Mouse (Mus musculus): ENCODE measurements around the gene Tex12. TPM values are rescaled to one million over a fixed set of nuclear protein-coding genes. Genes with fewer than 3 reads are reported as not detected.

Tex12 gene
- polyA plus RNA-seq (2012; ENCODE audit: low replicate concordance), result not detected in 2 replicates

DNA sequence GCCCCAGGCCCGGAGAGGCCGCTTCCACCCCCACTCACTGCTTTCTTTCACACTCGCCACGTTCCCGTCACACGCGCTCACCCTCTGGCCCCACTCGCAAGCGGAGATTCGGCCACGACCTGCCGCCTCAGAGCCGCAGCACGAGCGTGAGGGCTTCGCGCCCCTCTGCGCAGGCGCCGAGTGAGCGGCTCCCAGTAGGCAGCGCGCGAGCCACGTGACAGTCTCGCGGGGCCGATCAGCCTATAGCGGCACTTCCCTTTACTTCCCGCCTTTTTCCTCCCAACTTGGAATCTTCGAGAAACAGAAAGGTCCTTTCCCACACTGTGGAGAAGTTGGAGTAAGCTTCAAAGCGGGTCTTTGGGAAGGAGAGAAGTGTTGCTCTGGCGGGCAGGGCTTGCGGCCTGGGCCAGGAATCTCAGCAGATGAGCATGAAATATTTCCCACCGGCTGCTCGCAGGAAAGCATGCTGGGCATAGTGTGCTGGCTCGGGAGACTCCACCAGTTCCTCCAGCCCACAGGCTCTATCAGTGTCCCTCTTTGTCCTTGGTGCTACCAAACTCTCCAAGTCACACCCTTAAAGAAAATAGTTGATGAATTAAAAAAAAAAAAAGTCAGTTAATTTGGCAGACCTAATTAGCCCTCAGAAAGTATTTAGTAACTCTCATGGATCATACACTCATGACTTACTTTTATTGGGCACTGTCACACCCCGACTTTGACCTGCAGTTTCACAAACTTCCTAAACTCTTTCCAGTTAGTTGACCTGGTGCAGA lies at the start of gene Tex12:
Gene Tex12, minus strand, starts transcription at position 181 of the 773 bp plus-strand sequence.

GRCm38 (mm10) chr9:50603189-50603997 lies 42.3 kb upstream of the Tex12 start, which contains the start of the genes Sdhd and Timm8b:
TSS of gene Sdhd (minus strand) at chr9:50603812.
TSS of gene Timm8b (plus strand) at chr9:50603910.

DNA sequence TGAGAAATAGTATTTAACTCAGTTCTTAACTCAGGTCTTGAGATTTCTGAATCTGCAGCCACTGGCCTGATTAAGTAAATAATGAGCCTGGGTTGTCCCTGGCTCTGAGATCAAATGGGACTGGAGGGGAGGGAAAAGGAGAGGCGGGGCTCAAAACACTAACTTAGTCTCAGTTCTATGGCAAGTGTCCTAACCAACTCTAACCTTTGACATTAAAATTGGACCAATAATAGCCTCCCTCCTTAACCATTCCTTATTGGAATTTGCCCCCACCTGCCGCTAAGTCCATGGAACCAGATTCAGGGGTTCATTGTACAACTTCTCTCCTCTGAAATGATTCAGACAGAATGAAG lies 6.1 kb downstream of the Tex12 start, which contains the start of gene Bco2:
Gene Bco2, minus strand, starts transcription at position 88 of the 353 bp plus-strand sequence.

DNA sequence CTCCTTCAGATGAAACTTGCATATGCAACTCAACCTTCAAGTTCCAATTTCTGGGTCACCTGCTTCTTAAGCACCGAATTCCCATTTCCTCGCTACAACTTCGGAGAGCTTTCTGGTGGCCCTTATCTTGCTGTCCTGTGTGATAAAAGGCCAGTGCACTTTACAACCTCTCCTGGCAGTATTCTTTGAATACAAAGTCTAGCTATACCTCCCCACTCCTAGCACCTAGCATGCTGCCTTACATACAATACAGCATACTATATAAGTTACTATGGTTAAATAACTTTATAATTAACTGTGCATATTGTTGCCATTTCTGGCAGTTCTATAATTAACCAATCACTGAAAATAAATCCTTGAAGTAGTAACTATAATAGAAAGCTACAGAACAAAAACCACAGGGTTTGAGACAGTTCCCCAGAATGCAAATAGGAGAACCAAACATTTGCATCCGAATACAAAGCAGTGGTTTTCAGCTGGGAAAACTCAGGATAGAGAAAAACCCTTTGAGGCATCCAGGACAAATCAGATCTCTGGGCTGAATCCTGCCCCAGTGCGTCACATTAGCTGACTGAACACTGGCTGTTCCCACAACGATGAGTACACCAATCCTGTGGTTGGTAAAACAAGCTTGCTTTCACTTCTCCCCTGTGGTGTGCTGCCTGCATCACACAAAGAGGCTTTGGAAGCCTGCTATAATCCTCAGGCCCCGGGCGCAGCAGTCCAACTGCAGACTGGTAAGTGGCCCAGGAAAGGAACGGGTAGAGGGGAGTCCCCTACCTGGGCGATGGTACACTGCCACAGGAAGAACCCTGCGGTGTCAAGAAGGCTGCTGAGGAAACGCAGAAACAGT lies 6.7 kb downstream of the Tex12 start, which contains the start of gene Il18:
Gene Il18, plus strand, starts transcription at position 587 of the 853 bp plus-strand sequence.

DNA sequence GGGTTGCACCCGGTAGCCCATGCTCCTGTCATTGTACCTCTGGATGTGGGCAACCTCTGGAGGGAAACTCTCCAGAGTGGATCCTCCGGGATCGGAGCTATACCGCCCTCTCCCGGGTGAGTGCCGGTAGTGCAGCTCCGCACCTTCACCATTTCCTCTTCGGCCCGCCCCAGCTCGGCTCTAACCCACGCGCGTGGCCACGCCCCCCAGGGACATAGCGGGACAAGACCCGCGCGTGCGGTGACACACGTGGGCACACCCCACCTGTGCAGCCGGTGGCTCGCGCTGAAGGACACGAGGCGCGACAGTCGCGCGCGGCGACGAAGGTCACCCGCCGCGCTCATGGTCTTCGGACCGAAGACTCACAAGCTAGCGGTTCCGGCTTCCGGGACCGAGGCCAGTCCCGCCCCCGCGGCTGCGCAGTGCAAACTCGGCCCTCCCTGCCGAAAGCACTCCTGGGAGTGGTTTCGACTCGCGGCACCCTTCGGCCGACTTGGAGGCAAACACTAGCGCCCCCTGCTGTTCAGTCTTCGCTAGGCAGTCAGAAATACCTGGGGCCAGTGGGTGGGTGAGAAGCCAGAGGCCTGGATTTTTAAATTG lies 32.7 kb downstream of the Tex12 start, which contains the start of gene Pts:
Gene Pts, minus strand, starts transcription at position 432 of the 600 bp plus-strand sequence.

Other genes with a start within 250 kb of the Tex12 start
- gene Rpl10-ps3, start 216.4 kb downstream of the Tex12 start, polyA plus RNA-seq (2012; ENCODE audit: low replicate concordance), result 4.2 and 33.7 TPM in 2 replicates
- not detected in 2 replicates for gene Plet1, start 66.8 kb downstream of the Tex12 start, polyA plus RNA-seq (2012; ENCODE audit: low replicate concordance)
- 23.7 and 46.7 TPM in 2 replicates for gene Pts, start 32.6 kb downstream of the Tex12 start, polyA plus RNA-seq (2012; ENCODE audit: low replicate concordance)
- 1.6 and 9.5 TPM in 2 replicates for gene Il18, start 6.5 kb downstream of the Tex12 start, polyA plus RNA-seq (2012; ENCODE audit: low replicate concordance)
- gene Bco2, start 6.1 kb downstream of the Tex12 start, polyA plus RNA-seq (2012; ENCODE audit: low replicate concordance), result 0.07 and 0.20 TPM in 2 replicates
- gene Sdhd, start 42.5 kb upstream of the Tex12 start, polyA plus RNA-seq (2012; ENCODE audit: low replicate concordance), result 7.0 and 22.5 TPM in 2 replicates
- 3.0 and 11.5 TPM in 2 replicates for gene Timm8b, start 42.6 kb upstream of the Tex12 start, polyA plus RNA-seq (2012; ENCODE audit: low replicate concordance)
- 0.16 TPM in 1 of 2 replicates, not detected in the other for gene Pih1d2, start 56.0 kb upstream of the Tex12 start, polyA plus RNA-seq (2012; ENCODE audit: low replicate concordance)
- gene Nkapd1, start 56.1 kb upstream of the Tex12 start, polyA plus RNA-seq (2012; ENCODE audit: low replicate concordance), result 7.3 and 14.3 TPM in 2 replicates
- gene Dlat, start 98.5 kb upstream of the Tex12 start, polyA plus RNA-seq (2012; ENCODE audit: low replicate concordance), result 15.4 and 24.2 TPM in 2 replicates
- gene Dixdc1, start 178.2 kb upstream of the Tex12 start, polyA plus RNA-seq (2012; ENCODE audit: low replicate concordance), result 0.08 TPM in 1 of 2 replicates, not detected in the other
- gene 2310030G06Rik, start 185.2 kb upstream of the Tex12 start, polyA plus RNA-seq (2012; ENCODE audit: low replicate concordance), result not detected in 2 replicates
- 0.46 and 1.3 TPM in 2 replicates for gene Cryab, start 190.0 kb upstream of the Tex12 start, polyA plus RNA-seq (2012; ENCODE audit: low replicate concordance)
- gene Hspb2, start 191.0 kb upstream of the Tex12 start, polyA plus RNA-seq (2012; ENCODE audit: low replicate concordance), result 0.25 and 0.27 TPM in 2 replicates
- 0.58 and 1.3 TPM in 2 replicates for gene Fdxacb1, start 206.9 kb upstream of the Tex12 start, polyA plus RNA-seq (2012; ENCODE audit: low replicate concordance)
- 4.0 and 8.4 TPM in 2 replicates for gene Alg9, start 213.7 kb upstream of the Tex12 start, polyA plus RNA-seq (2012; ENCODE audit: low replicate concordance)
- 2.3 and 2.5 TPM in 2 replicates for gene 1110032A03Rik, start 214.2 kb upstream of the Tex12 start, polyA plus RNA-seq (2012; ENCODE audit: low replicate concordance)

Measured in hematopoietic multipotent progenitor cell, adult 10-12 weeks (in vitro differentiated cells).